Mouse (Mus musculus) MEL (cell line): ENCODE data around the gene Thoc7. TPM values are rescaled to one million over a fixed set of nuclear protein-coding genes. Genes with fewer than 3 reads are reported as not detected.
A peak's percentile ranks its signal among the peaks of the same experiment; 100 is the strongest.

Experiments
- DNase-seq: peaks from one replicate; pipeline ENCODE4 v3.0.0; 2011; ENCODE audit warnings: low read depth, low spot score
- H3K27ac ChIP-seq: 2 replicates; pipeline ENCODE4 v1.5.1; 2012; ENCODE audit warnings: low read depth, mild to moderate bottlenecking, control low read depth, low read length, moderate library complexity; ENCODE audit not compliant: control insufficient read depth
- H3K27me3 ChIP-seq, 2 experiments: fragments of 150-350 bp in 1 of 2; sonication (generic) in 1 of 2; 2 replicates each; pipeline ENCODE4 v1.6.1; 2012; ENCODE audit warnings: low read length in 2 of 2, mild to moderate bottlenecking in 2 of 2, improper control_type of control experiment in 1 of 2, moderate library complexity in 1 of 2; ENCODE audit not compliant: insufficient read depth in 2 of 2, control insufficient read depth in 1 of 2
- H3K36me3 ChIP-seq, 2 experiments: 2 replicates each; pipeline ENCODE4 v1.6.1; 2012 to 2014; ENCODE audit warnings: low read length in 2 of 2, improper control_type of control experiment in 1 of 2, inconsistent platforms in 1 of 2, mild to moderate bottlenecking in 1 of 2; ENCODE audit not compliant: insufficient read depth in 2 of 2, control insufficient read depth in 1 of 2
- H3K4me1 ChIP-seq, 2 experiments: fragments of 150-350 bp in 1 of 2; sonication (generic) in 1 of 2; 2 replicates each; pipeline ENCODE4 v1.6.1; 2012; ENCODE audit warnings: low read length in 2 of 2, improper control_type of control experiment in 1 of 2, mild to moderate bottlenecking in 1 of 2; ENCODE audit not compliant: insufficient read depth in 2 of 2, control insufficient read depth in 1 of 2
- H3K4me3 ChIP-seq, 2 experiments: fragments of 150-350 bp in 1 of 2; sonication (generic) in 1 of 2; 2 replicates each; pipeline ENCODE4 v1.5.1; 2012; ENCODE audit warnings: low read depth in 2 of 2, low read length in 2 of 2, mild to moderate bottlenecking in 2 of 2, moderate library complexity in 2 of 2, control low read depth in 1 of 2, improper control_type of control experiment in 1 of 2; ENCODE audit not compliant: control insufficient read depth in 1 of 2, insufficient read depth in 1 of 2
- H3K79me2 ChIP-seq: 2 replicates; pipeline ENCODE4 v1.6.1; 2012; ENCODE audit warnings: mild to moderate bottlenecking, low read length, moderate library complexity; ENCODE audit not compliant: control insufficient read depth, poor library complexity, insufficient read depth
- H3K9ac ChIP-seq: 2 replicates; pipeline ENCODE4 v1.6.1; 2012; ENCODE audit warnings: low read depth, mild to moderate bottlenecking, control low read depth, low read length, moderate library complexity; ENCODE audit not compliant: control insufficient read depth, poor library complexity, severe bottlenecking
- H3K9me3 ChIP-seq: fragments of 150-350 bp; sonication (generic); replicated peaks from 2 replicates; pipeline ENCODE4 v1.6.1; 2012; ENCODE audit warnings: mild to moderate bottlenecking, low read length, improper control_type of control experiment, moderate library complexity; ENCODE audit not compliant: insufficient read depth
- BHLHE40 ChIP-seq: IDR thresholded peaks from 2 replicates; pipeline ENCODE4 v1.6.1; 2012; ENCODE audit warnings: low read depth, mild to moderate bottlenecking, inconsistent platforms, low read length, improper control_type of control experiment, borderline replicate concordance
- CHD2 ChIP-seq: IDR thresholded peaks from 2 replicates; pipeline ENCODE4 v1.6.1; 2011; ENCODE audit warnings: low read length, improper control_type of control experiment
- CTCF ChIP-seq, 3 experiments: IDR thresholded peaks in 2 of 3; conservative IDR thresholded peaks in 1 of 3; 2 replicates each; pipeline ENCODE4 v1.5.1; 2011 to 2012; ENCODE audit warnings: low read length in 3 of 3, low read depth in 2 of 3, mild to moderate bottlenecking in 2 of 3, improper control_type of control experiment in 1 of 3, inconsistent platforms in 1 of 3, mixed read lengths in 1 of 3, moderate library complexity in 1 of 3; ENCODE audit not compliant: control insufficient read depth in 1 of 3, insufficient read depth in 1 of 3, poor library complexity in 1 of 3, severe bottlenecking in 1 of 3
- E2F4 ChIP-seq: IDR thresholded peaks from 2 replicates; pipeline ENCODE4 v1.6.1; 2011; ENCODE audit warnings: low read depth, low read length, improper control_type of control experiment, borderline replicate concordance
- ELF1 ChIP-seq: IDR thresholded peaks from 2 replicates; pipeline ENCODE4 v1.6.1; 2014; ENCODE audit warnings: low read depth, mild to moderate bottlenecking, inconsistent platforms, low read length, improper control_type of control experiment, moderate library complexity
- EP300 ChIP-seq, 2 experiments: IDR thresholded peaks; 2 replicates each; pipeline ENCODE4 v1.6.1; 2011; ENCODE audit warnings: improper control_type of control experiment in 2 of 2, low read length in 2 of 2, low read depth in 1 of 2, mild to moderate bottlenecking in 1 of 2
- GABPA ChIP-seq: IDR thresholded peaks from 2 replicates; pipeline ENCODE4 v1.6.1; 2012; ENCODE audit warnings: low read depth, mild to moderate bottlenecking, inconsistent platforms, low read length, improper control_type of control experiment, moderate library complexity
- GATA1 ChIP-seq: IDR thresholded peaks from 2 replicates; pipeline ENCODE4 v1.6.1; 2011; ENCODE audit warnings: low read depth, low read length, improper control_type of control experiment
- JUND ChIP-seq: IDR thresholded peaks from 2 replicates; pipeline ENCODE4 v1.6.1; 2011; ENCODE audit warnings: low read depth, mild to moderate bottlenecking, improper control_type of control experiment, low read length
- KAT2A ChIP-seq: conservative IDR thresholded peaks from 2 replicates; pipeline ENCODE4 v1.6.1; 2012; ENCODE audit warnings: low read depth, low read length, improper control_type of control experiment, inconsistent platforms
- MAX ChIP-seq: IDR thresholded peaks from 2 replicates; pipeline ENCODE4 v1.6.1; 2011; ENCODE audit warnings: low read length, improper control_type of control experiment
- MAZ ChIP-seq: IDR thresholded peaks from 2 replicates; pipeline ENCODE4 v1.6.1; 2012; ENCODE audit warnings: low read depth, mild to moderate bottlenecking, inconsistent platforms, low read length, improper control_type of control experiment
- MXI1 ChIP-seq: IDR thresholded peaks from 2 replicates; pipeline ENCODE4 v1.6.1; 2011; ENCODE audit warnings: mild to moderate bottlenecking, low read depth, low read length, improper control_type of control experiment
- MYC ChIP-seq: IDR thresholded peaks from 2 replicates; pipeline ENCODE4 v1.6.1; 2011; ENCODE audit warnings: low read depth, mild to moderate bottlenecking, low read length, improper control_type of control experiment, moderate library complexity
- NELFE ChIP-seq: IDR thresholded peaks from 2 replicates; pipeline ENCODE4 v1.6.1; 2011; ENCODE audit warnings: low read depth, low read length, improper control_type of control experiment
- NRF1 ChIP-seq: IDR thresholded peaks from 2 replicates; pipeline ENCODE4 v1.6.1; 2014; ENCODE audit warnings: low read depth, mild to moderate bottlenecking, inconsistent platforms, low read length, improper control_type of control experiment, moderate library complexity; ENCODE audit not compliant: poor library complexity, insufficient read depth, severe bottlenecking
- POLR2AphosphoS2 ChIP-seq: IDR thresholded peaks from 2 replicates; pipeline ENCODE4 v1.6.1; 2011; ENCODE audit warnings: low read length, improper control_type of control experiment
- RCOR1 ChIP-seq: IDR thresholded peaks from 2 replicates; pipeline ENCODE4 v1.6.1; 2012; ENCODE audit warnings: low read depth, mild to moderate bottlenecking, inconsistent platforms, low read length, improper control_type of control experiment
- SIN3A ChIP-seq: IDR thresholded peaks from 2 replicates; pipeline ENCODE4 v1.6.1; 2012; ENCODE audit warnings: low read length, improper control_type of control experiment, inconsistent platforms
- TAL1 ChIP-seq: IDR thresholded peaks from 2 replicates; pipeline ENCODE4 v1.6.1; 2012; ENCODE audit warnings: mild to moderate bottlenecking, inconsistent platforms, low read length, moderate library complexity, mixed read lengths
- TBP ChIP-seq: IDR thresholded peaks from 2 replicates; pipeline ENCODE4 v1.8.0; 2011; ENCODE audit warnings: low read depth, low read length, improper control_type of control experiment
- TCF12 ChIP-seq: IDR thresholded peaks from 2 replicates; pipeline ENCODE4 v1.6.1; 2014; ENCODE audit warnings: low read depth, mild to moderate bottlenecking, inconsistent platforms, low read length, improper control_type of control experiment, moderate library complexity
- UBTF ChIP-seq: IDR thresholded peaks from 2 replicates; pipeline ENCODE4 v1.6.1; 2012; ENCODE audit warnings: low read depth, mild to moderate bottlenecking, inconsistent platforms, low read length, improper control_type of control experiment, moderate library complexity, borderline replicate concordance; ENCODE audit not compliant: insufficient read depth
- USF1 ChIP-seq: IDR thresholded peaks from 2 replicates; pipeline ENCODE4 v1.6.1; 2014; ENCODE audit warnings: low read depth, mild to moderate bottlenecking, inconsistent platforms, low read length, improper control_type of control experiment, moderate library complexity
- ZC3H11A ChIP-seq: IDR thresholded peaks from 2 replicates; pipeline ENCODE4 v1.6.1; 2012; ENCODE audit warnings: low read depth, mild to moderate bottlenecking, inconsistent platforms, low read length, improper control_type of control experiment
- ZKSCAN1 ChIP-seq: IDR thresholded peaks from 2 replicates; pipeline ENCODE4 v1.6.1; 2012; ENCODE audit warnings: low read depth, mild to moderate bottlenecking, inconsistent platforms, low read length, improper control_type of control experiment, moderate library complexity
- ZMIZ1 ChIP-seq: IDR thresholded peaks from 2 replicates; pipeline ENCODE4 v1.6.1; 2012; ENCODE audit warnings: low read depth, mild to moderate bottlenecking, inconsistent platforms, low read length, improper control_type of control experiment, moderate library complexity
- ZNF384 ChIP-seq: IDR thresholded peaks from 2 replicates; pipeline ENCODE4 v1.6.1; 2012; ENCODE audit warnings: low read depth, mild to moderate bottlenecking, inconsistent platforms, low read length, improper control_type of control experiment
- polyA plus RNA-seq, 2 experiments: library from polyadenylated mRNA; stranded (reverse) in 1 of 2; unstranded in 1 of 2; fragments of >175 nt in 1 of 2; fragments of >200 nt in 1 of 2; gene quantifications; 2 replicates each; pipeline versions ENCODE4 v1.2.1 to v1.2.4; 2012; ENCODE audit warnings: low replicate concordance in 2 of 2, low read depth in 1 of 2; ENCODE audit not compliant: insufficient read length in 2 of 2, insufficient read depth in 1 of 2, missing spikeins in 1 of 2
- total RNA-seq: library from RNA; depleted of rRNA; stranded (reverse); fragments of 300-350 nt; gene quantifications from 2 replicates; pipeline ENCODE4 v1.2.3, GENCODE M21; 2012; rRNA removed

Gene Thoc7
- total RNA-seq (121 and 126 TPM in 2 replicates), polyA plus RNA-seq (10 to 100 TPM in 1 of 2 experiments, not detected in 1; 85.8 TPM)

DNA sequence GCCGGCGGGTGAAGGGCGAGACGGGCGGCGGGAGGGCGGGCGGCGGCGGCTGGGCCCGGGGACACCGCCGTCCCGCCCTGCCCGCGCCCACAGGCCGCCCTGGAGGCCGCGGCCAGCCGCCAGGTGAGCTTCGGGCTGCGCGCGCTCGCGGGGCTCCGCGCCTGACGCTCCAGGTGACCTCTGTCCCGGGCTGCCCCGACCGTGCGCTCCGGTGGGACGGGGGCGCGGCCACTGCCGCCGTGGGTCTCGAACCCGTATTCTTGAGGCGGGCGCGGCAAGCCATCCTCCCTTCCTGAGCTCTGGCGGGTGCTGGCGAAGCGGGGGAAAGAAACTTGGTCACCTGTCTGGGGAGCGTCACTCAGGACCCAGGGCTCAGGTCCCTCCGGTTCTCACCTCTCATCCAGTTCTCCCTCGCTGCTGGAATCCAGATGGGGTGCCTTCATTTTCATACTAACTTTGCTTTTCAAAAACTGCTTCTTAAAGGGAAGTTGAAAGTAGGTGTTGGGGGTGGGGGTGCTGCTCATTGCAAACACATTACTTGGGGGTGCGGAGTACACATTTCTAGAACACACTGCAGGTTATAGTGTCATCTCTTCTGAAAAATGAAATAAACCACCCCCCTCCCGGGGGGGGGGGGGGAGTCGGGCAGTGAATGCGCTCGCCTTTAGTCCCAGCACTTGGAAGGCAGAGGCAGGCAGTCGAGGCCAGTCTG is at the start of gene Thoc7, which contains the start of gene Atxn7:
Thoc7 (minus strand) TSS at position 452 of the 712 bp plus-strand sequence.
Atxn7 (plus strand) TSS at position 40 of the 712 bp plus-strand sequence.
- Histone ChIP-seq H3K4me1 (peaks cover 0 to 5% of the 10 kb centered on the region in 2 experiments; a peak in 2 of 4 replicates), H3K79me2 (peaks cover 29% of the 10 kb centered on the region), H3K36me3 (peaks cover 0 to 13% of the 10 kb centered on the region in 2 experiments; a peak in 2 of 4 replicates), H3K9me3 (no peaks in the 10 kb centered on the region), H3K4me3 (peak within 1 kb of the TSS; percentile 87 to 98), H3K27ac (peak within 1 kb of the TSS; percentile 75), H3K27me3 (no peaks in the 10 kb centered on the region), H3K9ac (peak within 1 kb of the TSS; percentile 99)
- peak; percentile 79 for DNase-seq
- TF ChIP-seq BHLHE40 (no peak), SIN3A (peak; percentile 36), GABPA (no peak), TBP (peak; percentile 42; the same call in 1 of the 2 replicates), TCF12 (0 out of 2 replicates have a peak, but pooled peaks have one; percentile 29), CHD2 (no peak), ZKSCAN1 (no peak)

DNA sequence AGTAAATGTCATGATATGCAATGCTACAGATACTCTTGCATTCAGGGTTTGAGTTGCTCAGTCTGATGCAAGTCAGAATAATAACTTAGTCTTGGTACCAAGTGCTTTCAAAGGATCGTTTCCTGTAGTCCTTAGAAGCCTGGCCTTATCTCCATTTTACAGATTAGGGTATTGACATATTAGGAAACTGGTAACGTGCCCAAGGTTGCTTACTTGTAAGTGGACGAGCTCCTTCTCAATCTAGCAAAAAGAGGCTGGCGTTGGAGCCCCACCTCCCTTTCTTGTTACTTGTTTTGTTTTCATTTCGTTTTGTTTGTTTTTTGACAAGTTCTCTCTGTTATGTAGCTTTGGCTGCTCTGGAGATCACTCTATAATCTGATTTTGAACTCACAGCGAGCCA is 48.1 kb upstream of the Thoc7 start:
- H3K79me2 ChIP-seq, result peaks cover 7% of the 10 kb centered on the region; the same call in 1 of the 2 replicates
- peaks cover 7 to 9% of the 10 kb centered on the region in 2 experiments; a peak in 3 of 4 replicates for H3K4me1 ChIP-seq
- peak overlapping the region; percentile 64 for H3K27ac ChIP-seq
- H3K9ac ChIP-seq, result peak overlapping the region; percentile 52
- H3K36me3 ChIP-seq, result peaks cover 0 to 13% of the 10 kb centered on the region in 2 experiments; a peak in 2 of 4 replicates
- H3K4me3 ChIP-seq, result peak overlapping the region; percentile 41 to 67
- no peaks in the 10 kb centered on the region for H3K27me3 ChIP-seq
- no peaks in the 10 kb centered on the region for H3K9me3 ChIP-seq
- peak; percentile 82 for DNase-seq
- no peak for TF ChIP-seq ZC3H11A
- TF ChIP-seq TCF12, result peak; percentile 44; the same call in 1 of the 2 replicates
- no peak for TF ChIP-seq KAT2A
- no peak for TF ChIP-seq POLR2AphosphoS2
- 0 out of 2 replicates have a peak, but pooled peaks have one; percentile 17 for TF ChIP-seq MXI1
- peak; percentile 60 for TF ChIP-seq GATA1
- TF ChIP-seq USF1, result peak; percentile 67; the same call in 1 of the 2 replicates
- no peak for TF ChIP-seq NRF1
- no peak for TF ChIP-seq TBP
- no peak for TF ChIP-seq SIN3A
- TF ChIP-seq JUND, result no peak
- no peak for TF ChIP-seq ELF1
- TF ChIP-seq CHD2, result no peak
- TF ChIP-seq MAX, result no peak
- no peak; the same call in 1 of the 2 replicates for TF ChIP-seq RCOR1
- no peak for TF ChIP-seq NELFE
- peak in 1 of 2 experiments; percentile 54; a peak in 1 of 4 replicates for TF ChIP-seq EP300 (IDR thresholded peaks at IDR 0.05; ENCODE audit: low read depth in 1 of 2, low read length in 2 of 2)
- TF ChIP-seq E2F4, result no peak
- TF ChIP-seq CTCF (IDR thresholded peaks at IDR 0.05 in 2 of 3, conservative IDR thresholded peaks at IDR 0.05 in 1 of 3; ENCODE audit: control insufficient read depth in 1 of 3, insufficient read depth in 1 of 3, low read depth in 2 of 3, low read length in 3 of 3, poor library complexity in 1 of 3, severe bottlenecking in 1 of 3), result no peak
- no peak for TF ChIP-seq ZNF384
- TF ChIP-seq BHLHE40, result peak; percentile 88
- TF ChIP-seq ZKSCAN1, result no peak
- TF ChIP-seq UBTF, result no peak
- TF ChIP-seq MAZ, result no peak
- TF ChIP-seq MYC, result no peak
- 0 out of 2 replicates have a peak, but pooled peaks have one; percentile 16 for TF ChIP-seq TAL1
- no peak for TF ChIP-seq ZMIZ1
